Mouse (Mus musculus): Measurements from ENCODE around the gene Lgals3bp.
"Not testable (repeated sequence)": the region's sequence is repeated elsewhere in the genome, so short reads cannot be mapped to it uniquely, and the experiment has no call there.

The Lgals3bp gene

DNA sequence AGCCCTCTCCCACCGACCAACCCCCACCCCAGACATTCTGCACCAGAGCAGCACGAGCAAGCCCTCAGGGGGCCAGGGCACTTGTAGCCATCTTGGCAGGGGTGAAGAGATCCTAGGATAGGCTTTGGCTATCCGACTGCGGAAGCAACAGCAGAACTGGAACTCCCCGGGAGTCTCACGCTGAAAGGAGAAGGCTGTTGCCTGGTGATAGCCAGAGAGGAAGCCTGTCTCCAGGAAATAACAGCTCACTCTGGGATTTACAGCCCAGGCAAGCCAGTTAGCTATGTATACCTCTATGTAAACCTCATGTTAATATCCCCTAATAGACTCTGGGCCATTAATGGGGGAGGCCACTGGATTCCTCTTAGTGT lies 1.3 kb downstream of the Lgals3bp start:
- no peak for DNase-seq (ENCODE audit: low read depth)

- DNase-seq (ENCODE audit: low read depth) = no peak
Observed at GRCm38 (mm10) chr11:118399891-118400565, 1.9 kb downstream of the Lgals3bp start.

DNA sequence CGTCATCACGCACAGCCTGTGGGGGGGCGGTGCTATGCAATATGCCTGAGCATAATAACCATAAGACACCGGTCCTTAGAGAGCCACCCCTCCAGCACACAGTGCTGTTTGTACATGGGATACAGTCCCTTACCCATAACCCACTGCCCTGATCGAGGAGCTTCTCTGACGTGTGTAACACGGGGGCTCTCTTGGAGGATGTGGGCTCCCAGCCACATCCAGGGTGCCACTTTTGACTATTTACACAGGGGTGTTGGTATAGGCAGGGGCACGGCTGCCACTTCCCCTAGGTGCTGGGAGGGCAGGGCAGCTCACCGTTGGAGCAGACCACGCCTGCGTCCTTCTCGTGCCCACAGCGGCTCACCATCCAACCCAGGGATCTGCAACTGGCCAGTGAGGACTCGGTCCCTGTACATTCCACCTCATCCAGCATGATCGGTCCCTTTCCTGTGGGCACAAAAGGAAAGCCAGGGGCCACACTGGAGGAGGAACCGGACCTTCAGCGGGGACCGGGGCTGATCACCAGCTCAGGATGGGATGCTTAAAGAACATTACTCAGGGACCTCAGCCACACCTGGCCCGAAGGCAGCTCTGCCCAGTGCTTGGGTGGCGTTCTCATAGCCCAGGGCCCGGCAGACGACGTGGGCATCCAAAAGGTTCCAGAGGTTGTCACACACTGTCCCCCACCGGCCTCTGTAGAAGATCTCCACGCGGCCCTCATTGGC lies 3.9 kb downstream of the Lgals3bp start:
- DNase-seq (ENCODE audit: low read depth) = no peak

GRCm38 (mm10) chr11:118394538-118394937 lies 7.4 kb downstream of the Lgals3bp start:
- DNase-seq (ENCODE audit: low read depth) = no peak

- no peak for DNase-seq (ENCODE audit: low read depth)
Observed at GRCm38 (mm10) chr11:118393991-118394390, 7.9 kb downstream of the Lgals3bp start.

- DNase-seq (ENCODE audit: low read depth) = not testable (repeated sequence)
Observed at GRCm38 (mm10) chr11:118387816-118388215, 14.1 kb downstream of the Lgals3bp start.

GRCm38 (mm10) chr11:118379251-118380009 lies 22.5 kb downstream of the Lgals3bp start:
- peak; percentile 73 for DNase-seq (ENCODE audit: low read depth)

DNA sequence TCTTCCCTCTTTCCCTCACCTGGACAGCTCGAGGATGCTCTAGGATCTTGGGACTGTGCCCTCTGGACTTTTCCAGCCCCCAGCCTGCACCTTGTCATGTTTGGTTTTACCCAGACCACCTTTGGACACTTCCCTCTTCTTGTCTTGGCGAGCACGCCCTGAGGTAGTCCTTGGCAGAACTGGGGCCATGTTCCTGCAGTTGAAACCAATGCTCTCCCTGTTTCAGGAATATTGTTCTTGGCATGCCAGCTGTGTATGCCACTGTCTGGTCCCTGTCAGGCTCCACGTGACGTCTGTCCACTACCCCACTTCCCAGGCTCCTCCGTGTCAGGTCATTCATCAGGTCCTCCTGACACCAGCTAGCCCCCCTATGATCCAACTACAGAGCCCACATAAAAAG lies 23.2 kb downstream of the Lgals3bp start:
- DNase-seq (ENCODE audit: low read depth) = no peak

DNA sequence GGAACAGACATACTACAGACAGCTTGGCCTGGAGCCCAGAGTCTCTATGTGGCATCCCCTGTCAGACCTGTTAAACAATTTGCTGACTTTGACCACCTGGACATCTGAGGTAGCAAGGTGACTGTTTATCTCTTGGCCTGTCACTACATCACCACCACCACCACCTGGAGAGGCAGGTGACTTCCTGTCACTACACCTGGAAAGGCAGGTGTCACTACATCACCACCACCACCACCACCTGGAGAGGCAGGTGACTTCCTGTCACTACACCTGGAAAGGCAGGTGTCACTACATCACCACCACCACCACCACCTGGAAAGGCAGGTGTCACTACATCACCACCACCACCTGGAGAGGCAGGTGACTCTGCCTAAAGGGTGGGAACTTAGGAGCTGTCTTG lies 25.6 kb downstream of the Lgals3bp start:
- not testable (repeated sequence) for DNase-seq (ENCODE audit: low read depth)

DNA sequence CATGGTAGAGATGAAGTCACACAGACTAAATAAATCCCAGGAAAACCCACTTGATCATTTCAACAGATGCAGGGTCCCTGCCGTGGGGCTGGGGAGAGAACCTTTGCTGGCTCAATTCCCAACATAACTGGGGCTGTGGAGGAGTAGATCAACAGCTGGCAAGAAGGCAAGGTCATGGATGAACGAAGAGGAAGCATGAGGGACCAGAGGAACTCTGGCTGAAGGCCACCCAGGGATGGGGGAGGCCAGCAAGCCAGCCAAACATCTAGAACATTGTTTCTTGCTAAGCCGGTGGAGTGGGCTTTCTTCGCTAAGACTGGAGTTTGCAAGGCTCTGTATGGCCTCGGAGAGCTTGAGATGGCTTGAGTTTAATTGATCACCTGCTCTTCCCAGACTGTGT lies 26.0 kb downstream of the Lgals3bp start:
- DNase-seq (ENCODE audit: low read depth) = no peak

DNA sequence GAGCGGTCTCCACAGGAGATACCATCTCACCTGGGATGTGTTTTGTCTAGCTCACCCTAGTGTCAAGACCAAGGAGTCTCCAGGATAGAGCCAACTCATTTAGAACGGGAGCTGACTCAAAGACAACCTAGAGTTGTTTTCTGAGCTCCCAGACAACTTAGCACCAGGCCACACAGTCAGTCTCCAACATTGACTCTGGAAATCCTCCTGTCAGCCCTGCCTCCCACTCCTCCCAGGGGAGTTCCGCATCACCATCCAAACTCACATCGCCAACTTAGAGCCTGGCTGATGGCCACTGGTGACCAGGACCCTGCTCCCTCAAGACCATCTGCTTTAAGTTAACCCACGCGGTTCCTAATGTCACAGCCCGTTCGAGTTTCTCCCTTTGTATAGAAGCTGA lies 26.4 kb downstream of the Lgals3bp start:
- no peak for DNase-seq (ENCODE audit: low read depth)

DNA sequence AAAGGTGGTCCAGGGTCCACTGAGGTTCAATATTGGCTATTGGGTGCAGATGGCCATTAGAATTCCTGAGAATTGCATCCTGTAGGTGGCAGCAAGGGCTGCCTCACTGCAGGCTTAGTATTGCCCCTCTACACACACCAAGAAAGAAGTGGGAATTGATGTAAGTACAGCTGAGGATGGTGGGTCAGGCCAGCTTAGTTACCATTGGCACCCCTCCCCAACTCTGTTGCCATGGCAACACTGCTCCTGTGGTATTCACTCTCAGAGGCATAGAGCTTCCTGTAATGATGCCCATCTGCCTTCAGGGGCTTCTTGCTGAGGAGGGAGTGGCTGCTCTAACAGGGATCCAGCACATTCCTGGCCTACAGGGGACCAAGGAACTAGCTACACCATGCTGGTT lies 26.9 kb downstream of the Lgals3bp start:
- DNase-seq (ENCODE audit: low read depth) = no peak

DNA sequence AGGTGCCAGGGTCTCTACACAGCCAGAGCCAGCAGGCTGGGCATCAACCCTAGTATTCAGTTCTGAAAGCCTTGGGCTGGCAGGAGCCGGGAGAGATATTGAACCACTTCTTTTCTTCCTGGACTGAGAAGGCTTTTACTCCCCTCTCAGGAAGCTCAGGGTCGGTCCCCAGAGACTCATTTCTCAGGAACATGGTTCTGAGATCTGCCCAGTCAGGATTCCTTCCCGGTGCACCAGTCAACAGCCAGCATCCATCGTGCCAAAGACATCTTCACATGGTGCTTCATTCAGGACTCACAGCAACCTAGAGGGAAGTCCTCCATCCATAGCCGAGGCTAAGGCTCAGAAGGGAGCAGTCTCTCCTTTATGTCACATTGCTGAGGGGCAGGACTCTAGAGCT lies 27.4 kb downstream of the Lgals3bp start:
- DNase-seq (ENCODE audit: low read depth) = no peak

GRCm38 (mm10) chr11:118372641-118373040 lies 29.3 kb downstream of the Lgals3bp start:
- DNase-seq (ENCODE audit: low read depth) = peak; percentile 85

GRCm38 (mm10) chr11:118371876-118372275 lies 30.0 kb downstream of the Lgals3bp start:
- DNase-seq (ENCODE audit: low read depth) = no peak

DNA sequence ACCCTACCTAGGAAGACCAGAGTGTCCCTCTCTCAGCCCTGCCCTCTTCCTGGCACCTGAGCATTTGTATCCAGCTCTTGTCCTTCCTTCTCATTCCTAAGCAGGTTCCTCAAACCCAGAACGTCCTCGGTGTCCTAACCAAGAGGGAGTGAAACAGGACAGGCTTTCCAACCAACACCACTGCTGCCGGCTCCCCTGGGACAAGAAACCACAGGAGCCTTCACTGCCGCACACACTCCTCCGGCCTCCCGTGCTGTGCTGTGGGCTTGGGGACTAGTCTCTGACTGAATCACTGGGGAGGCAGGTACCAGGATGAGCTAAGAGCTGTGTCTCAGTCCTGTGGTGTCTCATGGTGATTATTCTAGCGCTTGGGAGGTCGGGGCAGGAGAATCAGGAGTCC lies 32.2 kb downstream of the Lgals3bp start:
- DNase-seq (ENCODE audit: low read depth) = no peak

DNA sequence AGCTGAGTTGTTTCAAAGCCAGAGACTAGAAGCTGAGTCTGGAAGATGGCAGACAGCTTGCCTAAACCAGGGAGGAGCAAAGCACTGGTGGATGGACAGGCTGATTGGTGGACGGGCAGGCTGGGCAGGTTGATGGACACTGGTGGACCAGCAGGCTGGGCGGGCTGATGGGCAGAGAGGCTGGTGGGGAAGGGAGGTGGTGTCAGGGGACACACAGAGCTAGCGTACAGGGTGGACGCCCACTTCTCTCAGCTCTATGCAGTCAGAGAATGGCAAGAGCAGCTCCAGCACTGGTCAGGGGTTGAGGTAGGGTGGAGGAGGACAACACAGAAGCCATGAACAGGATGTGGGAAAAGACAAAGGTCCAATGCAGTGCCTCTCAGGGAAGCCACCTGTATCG lies 32.6 kb downstream of the Lgals3bp start:
- DNase-seq (ENCODE audit: low read depth) = no peak

DNA sequence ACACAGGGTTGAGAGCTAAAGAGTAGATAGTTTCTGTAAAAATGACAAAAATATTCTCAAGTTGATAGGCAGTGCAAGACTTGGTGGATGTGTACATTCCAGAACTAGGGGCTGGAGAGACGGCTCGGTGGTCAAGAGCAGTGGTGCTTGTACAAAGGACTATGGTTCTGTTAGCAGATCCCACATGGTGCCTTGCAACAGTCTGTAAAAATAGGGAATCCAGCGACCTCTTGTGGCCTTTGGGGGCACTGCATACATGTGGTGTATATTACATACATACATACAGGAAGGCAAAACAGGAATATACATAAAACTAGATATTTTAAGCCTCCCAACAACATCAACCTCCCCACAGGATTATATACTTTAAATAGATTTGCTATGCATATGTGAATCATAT lies 33.6 kb downstream of the Lgals3bp start:
- DNase-seq (ENCODE audit: low read depth) = no peak

DNA sequence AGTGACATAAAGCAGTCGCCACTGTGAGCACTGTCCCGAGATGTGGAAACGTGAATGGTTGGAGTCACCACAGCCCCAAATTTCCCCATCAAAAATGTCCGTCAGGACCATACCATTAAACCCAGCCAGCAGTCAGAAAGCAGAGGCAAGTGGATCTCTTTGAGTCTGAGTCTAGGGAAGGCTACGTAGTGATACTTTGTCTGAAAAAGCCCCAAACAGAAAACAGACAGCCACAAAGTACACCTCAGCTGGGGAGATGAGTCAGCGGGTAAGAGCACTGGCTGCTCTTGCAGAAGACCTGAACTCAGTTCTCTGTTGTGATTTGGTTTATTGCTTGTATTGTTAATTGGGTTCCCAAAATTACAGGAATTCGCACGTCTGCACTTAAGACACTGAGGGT lies 35.3 kb downstream of the Lgals3bp start:
- DNase-seq (ENCODE audit: low read depth) = no peak

GRCm38 (mm10) chr11:118366108-118366507 lies 35.8 kb downstream of the Lgals3bp start:
- DNase-seq (ENCODE audit: low read depth) = no peak

- DNase-seq (ENCODE audit: low read depth) = peak; percentile 96
Observed at GRCm38 (mm10) chr11:118365171-118365570, 36.7 kb downstream of the Lgals3bp start.

GRCm38 (mm10) chr11:118364021-118364420 lies 37.9 kb downstream of the Lgals3bp start:
- DNase-seq (ENCODE audit: low read depth) = no peak

- DNase-seq (ENCODE audit: low read depth) = peak; percentile 90
Observed at GRCm38 (mm10) chr11:118362971-118363518, 38.8 kb downstream of the Lgals3bp start.
